Mouse (Mus musculus) CD4-positive, CD25-positive, alpha-beta regulatory T cell, adult 4 months (primary cell): ENCODE measurements around the gene Upk3b. TPM values are rescaled to one million over a fixed set of nuclear protein-coding genes. Genes with fewer than 3 reads are reported as not detected.
A peak's percentile ranks its signal among the peaks of the same experiment; 100 is the strongest.

Experiments
- ATAC-seq: one replicate; pipeline ENCODE4 v1.8.0; 2017
- polyA plus RNA-seq, 2 experiments: library from polyadenylated mRNA; unstranded; fragments of 100-300 nt; shearing (Covaris generic); gene quantifications; one replicate each; pipeline ENCODE4 v1.2.1; 2017

Upk3b gene
- not detected for polyA plus RNA-seq

DNA sequence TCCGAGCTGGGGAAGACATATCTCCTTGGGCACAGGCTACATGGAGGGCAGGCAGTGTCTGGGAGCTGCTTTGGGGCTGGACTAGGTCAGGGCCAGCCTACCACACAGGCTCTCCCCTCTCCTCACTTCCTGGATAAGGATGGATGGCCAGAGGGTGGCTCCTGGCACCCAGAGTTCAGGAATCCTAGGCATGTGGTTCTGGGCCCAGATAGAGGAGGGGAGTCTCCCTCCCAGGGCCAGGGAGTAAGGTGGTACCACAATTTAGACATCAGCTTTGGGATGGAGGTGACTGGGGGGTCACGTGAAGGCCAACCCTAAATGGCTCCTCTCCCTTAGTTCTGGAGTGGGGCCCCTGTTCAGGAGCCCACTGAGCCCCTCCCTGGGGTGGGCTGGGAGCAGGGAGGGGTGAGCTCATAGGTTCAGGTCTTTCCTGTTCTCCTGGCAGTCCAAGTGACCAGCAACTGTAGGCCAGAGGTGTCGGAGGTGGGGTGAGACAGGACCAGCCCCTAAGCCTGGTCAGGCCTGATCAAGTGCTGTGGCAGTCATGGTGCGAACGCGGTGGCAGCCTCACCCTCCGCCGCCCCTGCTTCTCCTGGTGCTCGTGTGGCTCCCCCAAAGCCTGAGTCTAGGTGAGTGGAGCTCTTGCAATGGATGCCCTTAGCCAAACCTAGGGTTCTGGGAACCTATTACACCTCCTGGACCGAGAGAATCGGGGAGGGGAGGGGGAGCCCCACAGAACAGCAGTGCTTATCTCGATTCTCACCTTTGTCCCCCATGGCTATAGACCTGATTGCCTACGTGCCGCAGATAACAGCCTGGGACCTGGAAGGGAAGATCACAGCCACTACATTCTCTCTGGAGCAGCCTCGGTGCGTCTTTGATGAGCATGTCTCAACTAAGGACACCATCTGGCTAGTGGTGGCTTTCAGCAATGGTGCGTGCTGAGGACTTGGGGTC lies at the start of gene Upk3b:
Upk3b (plus strand) TSS at position 239 of the 957 bp plus-strand sequence.
- ATAC-seq, result no peak

DNA sequence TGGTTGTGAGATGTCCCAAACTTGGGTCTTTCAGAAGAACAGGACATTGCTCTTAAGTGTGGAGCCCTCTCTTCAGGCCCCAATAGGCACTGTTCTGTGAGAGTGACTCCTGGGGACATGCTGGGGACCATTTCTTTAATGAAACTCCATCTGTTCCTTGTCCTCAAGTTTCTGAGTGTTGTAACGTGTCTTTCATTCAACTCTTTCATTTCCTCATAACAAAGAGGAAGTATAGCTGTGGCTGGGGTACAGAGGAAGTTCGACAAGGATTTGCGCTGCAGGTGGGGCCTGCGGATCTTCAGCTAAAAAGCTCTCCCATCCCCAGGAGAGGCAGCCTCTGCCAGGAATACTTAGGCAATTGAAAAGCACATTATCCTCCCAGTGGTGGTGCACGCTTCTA lies 47.7 kb upstream of the Upk3b start:
- ATAC-seq, result no peak

DNA sequence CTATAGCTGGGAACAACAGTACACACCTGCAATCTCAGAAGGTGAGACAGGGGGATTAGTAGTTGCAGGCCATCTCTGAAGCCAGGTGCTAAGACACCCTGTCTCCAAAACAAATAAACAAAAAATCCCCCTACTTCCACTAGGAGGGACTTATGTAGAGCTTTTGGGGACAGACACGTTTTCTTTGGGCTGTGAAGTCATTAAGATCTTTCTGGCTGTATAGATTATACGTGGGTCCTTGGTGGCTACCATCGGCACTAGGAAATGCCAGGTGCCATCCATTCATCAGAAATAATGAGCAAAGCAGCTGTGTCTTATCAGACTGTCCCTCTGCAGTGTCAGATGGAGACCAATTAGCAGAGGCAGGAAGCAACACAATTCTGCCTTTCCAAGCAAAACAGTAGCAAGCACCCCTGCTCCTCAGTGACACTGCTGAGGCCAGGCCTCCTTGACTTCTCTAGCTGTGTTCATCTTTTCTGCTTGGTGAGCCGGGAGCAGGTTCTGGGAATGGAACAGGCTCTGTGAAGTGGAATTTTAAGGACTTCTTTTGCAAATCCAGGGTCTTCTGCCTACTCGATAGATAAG lies 44.8 kb upstream of the Upk3b start:
- ATAC-seq, result no peak

DNA sequence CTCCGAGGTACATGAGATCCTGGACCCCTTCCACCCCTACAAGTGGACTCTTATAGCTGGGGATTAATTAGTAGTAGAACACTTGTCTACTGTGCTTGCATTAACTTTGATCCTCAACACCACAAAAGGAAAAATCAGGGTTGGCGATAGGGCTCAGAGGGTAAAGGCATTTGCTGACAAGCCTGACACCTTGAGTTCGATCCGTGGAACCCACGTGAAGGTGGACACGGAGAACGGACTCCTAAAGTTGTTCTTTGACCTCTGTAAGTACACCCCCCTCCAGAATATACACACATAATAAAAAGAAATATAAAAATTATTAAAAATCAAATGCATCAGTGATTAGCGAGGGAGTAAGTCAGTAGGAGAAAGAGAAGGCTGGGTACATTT lies 44.0 kb upstream of the Upk3b start:
- ATAC-seq, result no peak

DNA sequence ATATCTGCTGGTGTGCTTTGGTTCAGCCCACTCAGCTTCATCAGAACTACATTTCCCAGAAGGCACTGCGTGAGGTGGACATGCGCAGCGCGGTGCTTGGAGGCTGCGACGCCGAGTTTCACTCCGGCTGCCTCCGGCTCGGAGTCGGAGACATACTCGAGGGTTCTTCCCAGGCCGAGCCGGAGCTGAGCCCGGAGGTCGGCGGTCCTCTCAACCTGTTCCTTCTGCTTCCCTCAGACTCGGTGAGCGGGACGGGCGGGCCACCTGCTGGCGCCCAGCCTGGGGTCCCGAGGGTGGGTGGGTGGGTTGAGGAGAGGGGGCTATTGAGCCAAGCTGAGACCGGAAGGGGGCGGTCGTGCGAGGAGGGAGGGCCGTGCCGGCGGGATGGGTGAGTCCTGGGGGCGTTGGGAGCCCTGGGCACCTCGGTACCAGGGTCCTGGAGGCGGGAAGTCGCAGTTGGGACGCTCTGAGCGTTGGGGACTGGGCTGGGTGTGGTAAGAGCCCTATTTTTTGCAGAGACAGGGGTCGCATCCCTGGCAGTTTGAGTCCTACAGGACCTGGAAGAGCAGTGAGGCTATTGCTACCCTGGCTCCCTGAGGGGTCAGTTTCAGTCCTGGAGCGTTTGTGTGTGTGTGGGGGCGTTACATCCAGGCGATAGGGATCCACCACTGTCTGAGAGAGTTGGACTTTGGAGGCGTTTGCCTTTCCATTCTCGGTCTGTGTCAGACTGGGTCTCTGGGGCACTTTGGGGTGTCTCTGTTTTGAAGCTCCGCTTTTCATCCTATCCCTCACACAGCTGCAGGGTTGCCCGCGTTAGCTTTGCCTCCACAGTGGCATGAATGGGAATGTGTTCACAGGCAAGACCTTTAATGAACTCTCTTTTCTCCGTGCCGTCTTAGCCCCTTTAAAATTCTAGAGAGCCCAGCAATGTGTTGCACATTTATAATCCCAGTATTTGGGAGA lies 43.3 kb upstream of the Upk3b start, which contains the start of gene Dtx2:
Dtx2 (plus strand) TSS at position 76 of the 963 bp plus-strand sequence.
- ATAC-seq, result peak; percentile 96

DNA sequence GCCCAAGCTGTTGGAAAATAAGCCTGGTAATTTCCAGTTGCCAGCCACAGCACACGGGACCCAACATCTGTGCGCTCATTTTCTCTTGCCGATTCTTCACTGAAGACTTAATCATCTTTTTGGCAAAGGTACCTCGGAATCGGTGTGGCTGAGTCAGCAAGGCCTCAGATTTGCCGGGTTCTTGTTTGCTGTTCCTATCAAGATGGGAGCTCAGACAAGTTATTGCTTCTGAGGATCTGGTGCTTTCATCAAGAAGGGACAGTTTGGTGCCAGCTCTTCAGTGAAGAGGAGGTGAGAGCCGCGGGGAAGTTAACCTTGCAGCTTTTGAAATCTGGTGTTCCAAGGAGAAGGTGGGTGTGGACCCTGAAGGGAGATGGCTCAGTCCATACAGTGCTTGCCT lies 42.1 kb upstream of the Upk3b start:
- no peak for ATAC-seq

DNA sequence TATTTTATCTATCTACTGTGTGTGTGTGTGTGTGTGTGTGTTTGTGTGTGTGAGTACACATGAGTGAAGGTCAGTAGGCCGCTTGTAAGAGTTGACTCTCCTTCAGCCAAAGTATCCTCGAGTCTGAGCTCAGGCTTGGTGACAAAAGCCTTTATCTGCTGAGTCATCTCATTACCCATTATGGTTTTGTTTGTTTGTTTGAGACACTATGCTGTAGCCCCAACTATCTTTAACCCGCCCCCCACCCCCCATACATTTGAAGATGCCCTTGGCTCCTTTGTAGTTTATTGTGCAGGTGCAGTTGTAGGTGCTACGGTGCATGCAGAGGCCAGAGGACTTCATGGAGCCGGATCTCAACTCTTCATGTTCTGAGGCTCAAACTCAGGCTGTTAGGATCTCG lies 37.1 kb upstream of the Upk3b start:
- no peak for ATAC-seq

DNA sequence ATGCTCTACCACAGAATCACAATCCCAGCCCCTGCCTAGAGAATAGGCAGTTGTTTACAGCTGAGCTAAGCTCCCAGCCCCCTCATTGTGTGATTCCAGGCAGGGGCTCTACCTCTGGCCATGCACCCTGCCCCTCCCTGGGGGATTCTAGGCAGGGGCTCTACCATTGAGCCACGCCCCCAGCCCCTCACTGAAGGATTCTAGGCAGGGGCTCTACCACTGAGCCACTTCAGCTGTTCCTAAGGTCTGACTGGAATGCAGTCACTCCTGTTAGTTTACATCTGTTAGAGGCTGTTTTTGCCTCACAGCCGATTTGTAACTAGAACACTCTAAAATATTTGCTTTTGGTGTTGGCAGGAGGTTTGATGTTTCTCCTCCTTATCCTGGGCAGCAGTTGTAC lies 36.0 kb upstream of the Upk3b start:
- no peak for ATAC-seq

DNA sequence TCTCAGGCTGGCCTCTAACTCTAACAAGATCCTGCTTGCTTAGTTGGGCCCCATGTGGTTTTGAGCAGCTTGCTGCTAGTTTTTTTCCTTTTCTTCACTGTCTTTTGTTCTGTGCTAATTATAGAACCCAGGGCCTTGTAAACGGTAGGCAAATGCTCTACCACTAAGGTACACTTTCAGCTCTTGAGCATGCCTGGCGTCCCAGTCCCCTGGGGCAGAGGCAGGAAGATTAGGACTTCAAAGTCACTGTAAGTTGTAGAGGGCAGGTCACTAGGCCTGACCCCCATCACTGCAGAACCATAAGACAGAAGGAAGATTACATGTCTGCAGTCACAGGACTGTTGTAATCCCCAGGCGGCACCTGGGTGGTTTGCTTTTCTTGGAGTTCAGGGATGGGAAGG lies 35.5 kb upstream of the Upk3b start:
- ATAC-seq, result no peak

DNA sequence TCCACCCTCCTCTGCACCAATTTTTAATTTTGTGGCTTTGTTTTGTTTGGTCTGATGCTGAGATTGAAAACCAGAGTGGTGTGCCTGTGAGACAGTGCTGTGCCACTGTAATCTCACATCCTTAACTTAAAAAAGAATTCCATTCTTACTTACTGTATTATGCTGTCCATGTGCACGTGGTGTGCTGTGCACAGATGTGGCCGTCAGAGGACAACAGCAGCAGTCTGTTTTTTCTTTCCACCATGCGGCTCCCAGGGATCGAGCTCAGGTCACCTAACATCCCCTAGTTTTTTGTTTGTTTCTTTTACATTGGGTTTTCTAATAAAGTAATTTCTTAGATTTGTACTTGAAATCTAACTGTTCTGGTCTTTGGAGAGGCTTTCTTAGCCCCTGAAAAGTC lies 33.8 kb upstream of the Upk3b start:
- no peak for ATAC-seq

DNA sequence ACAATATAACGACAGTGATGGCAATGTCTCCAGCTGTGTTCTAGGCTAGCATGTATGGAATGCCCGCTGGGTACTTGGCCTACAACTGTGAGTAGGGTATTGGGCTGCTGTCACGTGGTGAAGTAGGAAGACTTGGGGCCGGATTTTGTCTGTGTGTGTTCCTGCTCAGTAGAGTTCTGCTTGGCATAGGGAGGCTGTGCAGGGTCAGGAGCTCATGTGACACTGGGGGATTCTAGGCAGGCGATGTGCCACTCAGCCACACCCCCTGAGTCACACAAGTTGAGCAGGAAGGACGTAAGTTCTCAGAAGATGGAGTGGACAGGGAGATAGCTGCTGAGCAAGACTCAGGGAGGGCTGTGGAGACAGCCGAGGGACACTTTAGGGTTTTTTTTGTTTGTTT lies 30.6 kb upstream of the Upk3b start:
- no peak for ATAC-seq

DNA sequence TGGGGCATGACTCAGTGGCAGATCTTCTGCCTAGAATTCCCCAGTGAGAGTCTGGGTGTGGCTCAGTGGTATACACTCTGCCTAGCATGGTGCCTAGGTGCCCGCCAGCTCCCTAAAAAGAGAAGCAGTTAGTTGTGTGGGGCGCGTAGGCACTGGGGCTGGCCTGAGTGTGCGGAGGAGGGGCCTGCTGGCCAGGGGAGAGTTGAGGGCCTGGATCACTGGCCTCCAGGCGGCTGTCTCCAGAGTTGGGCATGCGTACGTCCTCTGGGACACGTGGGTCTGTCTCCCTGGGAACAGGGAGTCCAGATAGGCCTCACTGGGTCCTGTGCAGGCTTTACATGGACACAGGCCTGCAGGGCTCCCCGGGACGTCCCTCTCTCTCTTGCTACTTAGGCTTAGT lies 23.4 kb upstream of the Upk3b start:
- no peak for ATAC-seq

DNA sequence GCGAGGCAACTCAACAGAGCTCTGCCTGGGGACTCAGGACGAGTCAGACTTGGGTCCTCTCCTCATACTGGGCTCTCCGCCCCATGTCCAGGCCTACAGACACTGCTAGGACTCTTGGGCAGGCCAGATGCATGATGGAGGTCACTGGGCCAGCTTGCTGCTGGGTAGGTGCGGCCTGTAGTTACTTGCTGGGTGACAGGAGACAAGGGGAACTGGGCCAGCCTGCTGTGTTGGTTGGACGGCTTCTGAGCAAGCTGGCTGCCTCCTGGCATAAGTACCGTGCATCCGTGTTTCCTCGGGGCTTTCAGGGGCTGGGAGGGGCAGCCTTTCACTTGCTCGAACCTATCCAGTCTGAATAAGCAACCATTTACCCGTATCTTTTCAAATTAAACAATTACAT lies 22.7 kb upstream of the Upk3b start:
- no peak for ATAC-seq

DNA sequence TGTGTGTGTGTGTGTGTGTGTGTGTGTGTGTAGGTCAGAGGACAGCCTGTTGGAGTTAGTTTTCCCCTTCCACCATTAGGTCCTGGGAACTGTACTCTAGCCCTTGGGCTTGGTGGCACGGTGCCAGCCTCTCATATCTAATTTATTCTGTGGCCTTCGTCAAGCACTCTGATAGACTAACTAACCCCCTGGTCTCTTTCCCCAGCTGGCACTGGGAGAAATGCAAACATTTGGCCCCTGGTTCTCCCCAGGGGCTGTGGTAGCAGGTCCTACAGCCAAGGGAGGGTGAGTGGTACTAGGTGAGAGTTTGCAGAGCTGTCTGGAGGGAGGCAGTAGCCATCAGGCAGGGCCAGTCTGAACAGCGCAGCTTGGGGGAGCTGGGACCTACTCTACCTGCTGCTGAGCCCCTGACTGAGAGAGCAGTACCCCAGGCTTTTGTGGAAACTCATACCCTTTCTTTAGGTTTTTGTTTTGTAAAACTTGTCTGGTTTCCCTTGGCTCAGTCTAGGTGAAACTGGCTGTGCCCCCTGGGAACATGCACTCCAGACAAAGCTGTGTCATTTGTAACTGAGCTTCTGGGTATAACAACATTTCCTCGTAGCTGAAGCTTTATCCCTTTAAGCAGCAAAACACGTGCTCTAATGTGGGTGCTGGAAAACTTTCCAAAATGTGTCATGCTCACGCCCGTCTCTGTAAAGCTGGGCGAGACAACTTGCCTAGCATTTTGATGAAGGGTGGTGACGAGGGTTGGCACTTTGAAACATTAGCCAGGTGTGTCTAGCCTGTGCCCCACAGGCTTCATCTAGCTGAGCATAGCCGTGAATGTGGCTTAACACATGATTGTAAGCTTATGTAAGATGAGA lies 22.1 kb upstream of the Upk3b start:
- no peak for ATAC-seq

DNA sequence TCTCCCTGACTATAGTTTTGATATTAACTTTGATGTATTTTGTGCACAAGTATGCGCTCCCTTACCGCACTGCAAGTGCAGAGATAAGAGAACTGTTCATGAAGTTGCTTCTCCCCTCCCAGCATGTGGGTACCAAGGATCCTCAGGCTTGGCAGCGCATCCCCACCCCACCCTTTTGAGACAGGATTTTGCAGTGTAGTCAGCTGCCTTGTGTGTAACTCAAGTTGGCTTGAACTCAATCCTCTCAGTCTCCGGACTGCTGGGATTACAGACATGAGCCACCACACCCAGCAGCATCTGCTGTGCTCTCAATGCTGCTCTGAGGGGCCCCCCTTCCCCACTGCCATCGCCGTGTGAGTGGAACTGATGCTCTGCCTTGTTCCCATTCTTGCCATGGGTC lies 21.0 kb upstream of the Upk3b start:
- ATAC-seq, result no peak

DNA sequence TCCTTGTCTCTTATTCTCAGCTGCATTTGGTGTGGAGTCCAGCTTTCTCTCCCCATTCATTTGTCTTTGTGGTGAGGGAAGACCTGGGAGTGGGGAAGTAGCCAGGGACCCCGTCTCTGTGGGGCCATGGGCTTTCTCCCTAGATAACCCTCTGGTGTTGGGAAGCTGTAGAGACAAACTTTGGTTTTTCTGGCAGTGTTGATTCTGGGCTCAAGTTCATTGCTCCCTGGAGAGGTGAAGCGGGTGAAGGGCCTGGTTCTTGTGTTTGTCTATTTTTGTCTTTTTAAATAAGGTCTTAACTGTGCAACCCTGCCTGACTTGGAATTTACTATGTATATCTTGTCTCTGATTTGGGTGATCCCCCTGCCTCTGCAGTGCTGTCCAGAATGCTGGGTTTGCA lies 19.6 kb upstream of the Upk3b start:
- no peak for ATAC-seq

DNA sequence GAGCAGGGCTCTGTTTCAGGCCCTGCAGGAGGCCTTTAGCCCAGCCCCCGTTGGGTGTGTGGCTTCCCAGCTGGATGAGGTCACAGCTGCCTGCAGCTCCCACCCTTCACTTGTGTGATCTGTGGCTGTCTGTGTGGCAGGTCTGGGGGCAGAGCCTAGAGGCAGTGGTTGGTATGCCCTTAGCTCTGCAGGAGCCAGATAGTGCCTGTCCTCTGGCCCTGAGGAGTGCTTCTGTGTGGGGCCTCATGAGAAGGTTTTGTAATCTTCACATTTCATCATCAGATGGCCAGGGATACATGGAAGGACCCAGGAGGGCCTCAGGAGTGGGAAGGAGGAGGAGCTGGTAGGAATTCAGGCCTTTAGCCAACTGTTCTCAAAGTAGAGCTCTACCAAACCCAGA lies 18.4 kb upstream of the Upk3b start:
- ATAC-seq, result no peak

DNA sequence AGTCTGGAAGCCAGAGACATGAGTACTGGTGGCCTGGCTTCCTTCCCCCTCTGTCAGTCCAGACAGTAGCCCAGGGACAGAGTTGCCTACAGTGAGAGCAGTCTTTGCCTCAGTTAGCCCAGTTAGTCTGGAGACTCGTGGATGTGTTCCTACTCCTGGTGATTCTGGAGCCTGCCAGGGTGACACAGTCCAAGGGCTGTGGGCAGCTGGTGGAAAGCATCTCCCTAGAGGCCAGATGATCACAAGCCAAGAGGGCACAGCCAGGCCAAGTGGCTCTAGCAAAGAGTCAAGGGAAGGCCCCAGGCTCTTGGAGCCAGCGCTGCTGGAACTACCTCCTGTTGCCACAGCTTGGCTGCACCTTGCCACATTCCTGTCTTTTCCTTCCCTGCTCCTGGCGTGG lies 12.6 kb upstream of the Upk3b start:
- no peak for ATAC-seq

DNA sequence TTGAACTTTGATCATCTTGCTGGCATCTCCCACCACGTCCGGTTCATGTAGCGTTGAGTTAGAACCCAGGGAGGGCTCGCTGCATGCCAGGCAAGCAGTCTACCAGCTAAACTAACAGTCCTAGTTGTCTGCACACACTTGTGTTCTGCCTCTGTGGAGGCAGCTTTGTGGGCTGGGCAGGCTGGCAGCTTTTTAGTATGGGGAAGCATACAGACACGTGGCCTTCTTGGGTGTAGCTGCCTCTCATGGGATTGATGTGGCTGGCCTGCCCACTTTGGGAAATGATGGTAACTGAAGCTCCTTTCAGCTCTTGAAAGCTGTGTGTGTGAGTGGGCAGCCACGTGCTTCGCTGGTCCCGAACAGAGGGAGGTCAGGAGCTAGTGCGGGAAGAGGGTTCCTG lies 11.4 kb upstream of the Upk3b start:
- no peak for ATAC-seq

DNA sequence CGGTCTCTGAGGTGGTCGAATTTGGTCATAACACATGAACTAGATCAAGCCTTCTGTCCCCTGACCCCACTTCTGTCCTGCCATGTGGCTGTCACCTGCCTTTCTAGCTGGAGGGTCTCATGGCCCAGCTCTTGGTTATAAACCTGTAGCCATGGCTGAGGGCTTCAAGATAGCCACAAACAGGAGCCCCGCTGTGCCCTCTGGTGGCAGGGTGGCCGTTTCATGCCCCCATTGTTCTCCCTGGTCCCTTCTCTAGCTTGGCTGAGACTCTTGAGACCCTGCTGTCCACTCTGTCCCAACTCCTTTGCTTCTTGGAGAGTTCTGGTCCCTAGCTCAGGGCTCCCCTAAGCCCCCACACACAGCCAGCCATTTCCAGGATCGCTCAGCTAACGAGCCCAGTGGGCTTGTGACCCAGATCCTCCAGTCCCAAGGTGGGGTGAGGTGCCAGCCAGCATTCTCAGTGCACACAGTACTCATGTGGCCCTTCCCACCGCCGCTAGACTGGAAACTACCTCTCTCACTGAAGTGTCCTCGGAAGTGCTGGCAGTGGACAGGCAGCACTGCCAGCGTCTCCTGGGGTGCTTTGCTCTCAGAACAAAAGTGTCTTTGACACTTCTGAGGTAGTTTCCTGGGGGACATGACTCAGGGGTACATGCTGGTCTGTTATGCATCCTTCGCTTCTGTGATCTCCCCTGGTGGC lies 10.5 kb upstream of the Upk3b start:
- ATAC-seq, result no peak

DNA sequence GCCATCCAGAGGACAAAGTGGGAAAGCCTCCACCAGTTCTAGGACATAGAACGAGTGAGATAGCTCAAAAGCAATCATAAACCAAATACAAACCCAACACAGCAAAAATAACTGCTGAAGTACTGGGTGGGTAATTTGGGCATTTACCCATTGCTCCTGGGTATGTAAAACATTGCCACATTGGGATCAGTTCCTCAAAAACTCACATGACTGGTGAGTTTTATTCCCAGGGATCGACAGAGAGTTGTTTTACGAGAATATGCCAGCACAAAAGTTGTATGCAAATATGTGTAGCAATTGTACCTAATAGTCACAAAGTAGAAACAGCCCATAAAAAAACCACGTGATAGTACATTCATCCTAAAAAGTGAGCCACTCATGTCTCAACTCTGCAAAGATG lies 3.4 kb upstream of the Upk3b start:
- ATAC-seq, result no peak
